Mouse (Mus musculus): Measurements from ENCODE around the gene Tmem260.

- TF ChIP-seq CTCF (IDR thresholded peaks at IDR 0.05; ENCODE audit: low read depth, low read length) = no peak
- no peak for TF ChIP-seq GATA1 (IDR thresholded peaks at IDR 0.05; ENCODE audit: borderline replicate concordance, low read length)
- no peak for TF ChIP-seq POLR2AphosphoS5 (IDR thresholded peaks at IDR 0.05; ENCODE audit: insufficient replicate concordance, low read depth, low read length)
- TF ChIP-seq GATA2 (IDR thresholded peaks at IDR 0.05; ENCODE audit: borderline replicate concordance, low read depth, low read length) = no peak
These were observed 25.0 kb downstream of the Tmem260 start for GRCm38 (mm10) chr14:48470742-48471487.

All from G1E (cell line).